Mouse (Mus musculus) intestine, embryonic 14.5 days (tissue): ENCODE data around the gene Vpreb3. TPM values are rescaled to one million over a fixed set of nuclear protein-coding genes. Genes with fewer than 3 reads are reported as not detected.

Experiments
- ATAC-seq: fragments of 200-750 bp; cut with Nextera tagmentation; replicated peaks from 2 replicates; pipeline ENCODE4 v1.8.0; 2017; ENCODE audit warnings: low read depth, moderate number of reproducible peaks, moderate TSS enrichment, moderate library complexity; ENCODE audit not compliant: low FRiP score, low TSS enrichment
- DNase-seq: peaks from one replicate; pipeline ENCODE4 v3.0.0-alpha.2; 2018; ENCODE audit warnings: low spot score
- H3K27ac ChIP-seq: fragments of 300-500 bp; sonication (generic); 2 replicates; pipeline ENCODE4 v1.5.1; 2014; ENCODE audit warnings: low read depth, mild to moderate bottlenecking, control low read depth
- H3K27me3 ChIP-seq: fragments of 300-500 bp; sonication (generic); replicated peaks from 2 replicates; pipeline ENCODE4 v1.6.1; 2014; ENCODE audit warnings: low read length, control low read depth; ENCODE audit not compliant: control insufficient read depth, insufficient read depth
- H3K36me3 ChIP-seq: fragments of 300-500 bp; sonication (generic); 2 replicates; pipeline ENCODE4 v1.6.1; 2014; ENCODE audit warnings: low read length, control low read depth; ENCODE audit not compliant: control insufficient read depth, insufficient read depth
- H3K4me1 ChIP-seq: fragments of 300-500 bp; sonication (generic); replicated peaks from 2 replicates; pipeline ENCODE4 v1.6.1; 2014; ENCODE audit warnings: low read length, control low read depth, mixed read lengths; ENCODE audit not compliant: control insufficient read depth, insufficient read depth
- H3K4me2 ChIP-seq: fragments of 300-500 bp; sonication (generic); 2 replicates; pipeline ENCODE4 v1.6.1; 2014; ENCODE audit warnings: low read length
- H3K4me3 ChIP-seq: fragments of 300-500 bp; sonication (generic); 2 replicates; pipeline ENCODE4 v1.5.1; 2014; ENCODE audit warnings: low read depth, low read length, control low read depth, mixed read lengths
- H3K9ac ChIP-seq: fragments of 300-500 bp; sonication (generic); 2 replicates; pipeline ENCODE4 v1.6.1; 2014; ENCODE audit warnings: mild to moderate bottlenecking, low read length
- H3K9me3 ChIP-seq: fragments of 300-500 bp; sonication (generic); 2 replicates; pipeline ENCODE4 v1.6.1; 2016; ENCODE audit warnings: low read length, control low read depth; ENCODE audit not compliant: control insufficient read depth
- WGBS: fragments of 180-500 bp; shearing (Covaris S2); extraction: QIAGEN DNeasy Blood & Tissue Kit; methylation state at CpG from one replicate; pipeline ENCODE4 v1.1.7; 2014; 5-methylcytosine and 5-hydroxymethylcytosine counted together
- polyA plus RNA-seq: library from polyadenylated mRNA; unstranded; fragments of >200 nt; fragmentation: Nextera tagmentation; extraction: Ambion mirVana; gene quantifications from 2 replicates; pipeline ENCODE4 v1.2.1, GENCODE M21; 2014

Vpreb3 gene
- polyA plus RNA-seq, 1 experiment from 2014 or later, result not detected

DNA sequence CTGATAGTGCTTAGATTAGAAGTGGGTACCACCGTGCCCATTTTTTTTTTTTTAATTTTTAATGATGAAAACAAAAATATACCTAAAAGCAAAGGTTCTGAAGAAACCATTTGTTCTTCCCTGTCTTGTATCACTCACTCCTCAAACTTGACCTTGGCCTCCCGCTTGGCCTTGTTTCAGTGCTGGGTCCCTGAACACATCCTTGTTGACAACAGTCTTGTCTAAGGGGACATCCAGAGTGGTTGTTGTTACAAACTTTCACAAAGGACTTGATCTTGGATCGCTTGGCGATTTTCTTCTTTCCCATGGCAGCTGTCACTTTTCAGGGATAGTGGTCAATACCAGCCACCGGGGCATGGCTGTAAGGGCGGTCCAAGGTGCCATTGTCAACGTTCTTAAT is 2.4 kb downstream of the Vpreb3 start:
- H3K4me1 ChIP-seq, result peaks cover 6% of the 10 kb centered on the region; the same call in 1 of the 2 replicates
- no peak overlapping the region for H3K4me2 ChIP-seq
- H3K9ac ChIP-seq, result no peak overlapping the region
- ATAC-seq (no peak), DNase-seq (no peak)
- no peak overlapping the region for H3K27ac ChIP-seq
- H3K27me3 ChIP-seq, result no peaks in the 10 kb centered on the region
- H3K36me3 ChIP-seq, result no peaks in the 10 kb centered on the region
- no peak overlapping the region for H3K4me3 ChIP-seq
- WGBS, result 94% methylated on average over 7 of the region's 7 CpGs
- H3K9me3 ChIP-seq, result no peaks in the 10 kb centered on the region

DNA sequence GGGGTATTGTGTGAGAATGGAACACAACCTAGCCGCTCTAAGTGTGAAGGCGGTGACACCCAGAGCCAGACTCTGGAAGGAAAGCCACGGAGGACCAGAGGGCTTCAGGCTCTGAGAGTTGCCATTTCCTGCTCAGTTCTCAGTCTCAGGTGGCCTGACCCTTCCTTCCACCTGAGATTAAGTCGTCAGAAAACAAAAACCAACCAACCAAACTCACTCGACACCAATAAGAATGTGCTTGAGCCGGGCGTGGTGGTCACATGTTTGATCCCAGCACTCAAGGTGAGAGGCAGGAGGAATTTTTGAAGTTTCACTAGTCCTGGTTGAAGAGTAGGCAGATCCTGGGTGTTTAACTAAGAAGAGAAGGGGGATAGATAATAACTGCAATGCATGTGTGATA is 3.0 kb downstream of the Vpreb3 start:
- ATAC-seq (no peak), DNase-seq (no peak)
- Histone ChIP-seq H3K36me3 (no peaks in the 10 kb centered on the region), H3K27me3 (no peaks in the 10 kb centered on the region), H3K9ac (no peak overlapping the region), H3K27ac (no peak overlapping the region), H3K4me1 (peaks cover 11% of the 10 kb centered on the region; the same call in 1 of the 2 replicates), H3K9me3 (no peaks in the 10 kb centered on the region), H3K4me3 (no peak overlapping the region), H3K4me2 (no peak overlapping the region)
- 75% methylated on average over 7 of the region's 7 CpGs for WGBS

DNA sequence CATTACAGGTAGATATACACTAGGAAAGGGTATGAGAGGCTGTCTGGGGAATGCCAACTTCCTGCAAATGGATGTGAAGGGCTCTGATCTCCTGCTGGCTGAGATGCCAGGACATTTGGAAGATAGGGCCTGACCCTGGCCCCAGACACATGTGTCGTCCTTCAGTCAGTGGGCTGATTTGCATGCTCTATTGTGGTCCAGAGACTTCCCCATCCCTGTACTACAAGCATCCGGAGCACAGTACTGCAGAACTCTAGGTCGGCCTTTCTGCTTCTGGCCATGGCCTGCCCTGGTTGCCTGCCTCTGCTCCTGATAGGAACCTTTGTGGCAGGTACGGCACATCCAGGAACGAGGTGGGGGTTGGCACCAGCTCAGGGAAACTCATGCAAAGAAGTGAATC is 5.2 kb downstream of the Vpreb3 start:
- no peaks in the 10 kb centered on the region for H3K9me3 ChIP-seq
- no peak overlapping the region for H3K4me3 ChIP-seq
- H3K36me3 ChIP-seq, result no peaks in the 10 kb centered on the region
- ATAC-seq (no peak), DNase-seq (no peak)
- H3K4me1 ChIP-seq, result peaks cover 11% of the 10 kb centered on the region; the same call in 1 of the 2 replicates
- no peaks in the 10 kb centered on the region for H3K27me3 ChIP-seq
- no peak overlapping the region for H3K9ac ChIP-seq
- H3K27ac ChIP-seq, result no peak overlapping the region
- 85% methylated on average over 5 of the region's 5 CpGs for WGBS
- H3K4me2 ChIP-seq, result no peak overlapping the region

DNA sequence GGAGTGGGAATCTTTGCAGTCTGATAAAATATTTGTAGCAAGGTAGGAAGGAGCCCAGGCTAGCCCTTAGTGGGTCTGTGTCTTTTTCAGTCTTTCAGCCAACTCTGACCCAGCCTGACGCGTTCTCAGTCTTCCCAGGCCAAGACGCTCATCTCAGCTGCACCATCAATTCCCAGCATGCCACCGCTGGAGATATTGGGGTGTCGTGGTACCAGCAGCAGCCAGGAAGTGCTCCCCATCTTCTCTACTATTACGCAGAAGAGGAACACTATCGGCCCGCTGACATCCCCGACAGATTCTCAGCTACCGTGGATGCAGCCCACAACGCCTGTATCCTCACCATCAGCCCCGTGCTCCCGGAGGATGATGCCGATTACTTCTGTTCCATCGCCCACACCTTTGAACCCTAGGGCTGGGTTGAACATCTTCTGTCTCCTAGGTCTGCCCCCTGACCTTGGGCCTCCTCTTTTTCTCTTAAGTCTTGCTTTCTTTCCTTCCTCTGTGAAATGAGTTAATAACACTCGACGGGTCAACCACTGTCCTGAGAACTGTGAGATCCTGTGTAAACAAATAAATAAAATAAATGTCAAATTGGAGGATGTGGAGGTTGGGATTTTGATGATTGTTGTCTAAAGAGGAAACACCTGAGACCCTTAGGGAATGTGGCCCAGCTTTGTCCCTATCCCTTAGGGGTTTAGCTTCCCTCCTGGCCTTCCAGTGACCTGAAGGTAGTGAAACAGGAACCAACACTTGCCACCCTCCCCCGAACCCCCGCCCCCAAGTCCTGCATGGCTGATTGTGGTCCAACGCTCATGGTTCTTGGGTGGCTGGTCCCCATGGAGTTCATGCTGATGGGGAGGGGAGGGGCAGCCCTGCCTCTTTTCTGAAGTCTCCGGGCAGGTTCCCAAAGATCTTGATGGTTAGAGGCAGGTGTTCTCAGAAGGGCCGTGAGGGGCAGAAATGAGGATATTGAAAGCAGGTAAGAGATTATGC is 6.5 kb downstream of the Vpreb3 start:
- Histone ChIP-seq H3K4me3 (no peak overlapping the region), H3K4me2 (no peak overlapping the region), H3K9me3 (no peaks in the 10 kb centered on the region), H3K27ac (no peak overlapping the region), H3K9ac (no peak overlapping the region), H3K4me1 (peaks cover 5% of the 10 kb centered on the region; the same call in 1 of the 2 replicates), H3K36me3 (no peaks in the 10 kb centered on the region), H3K27me3 (no peaks in the 10 kb centered on the region)
- WGBS, result 77% methylated on average over 22 of the region's 22 CpGs
- ATAC-seq (no peak), DNase-seq (no peak)

DNA sequence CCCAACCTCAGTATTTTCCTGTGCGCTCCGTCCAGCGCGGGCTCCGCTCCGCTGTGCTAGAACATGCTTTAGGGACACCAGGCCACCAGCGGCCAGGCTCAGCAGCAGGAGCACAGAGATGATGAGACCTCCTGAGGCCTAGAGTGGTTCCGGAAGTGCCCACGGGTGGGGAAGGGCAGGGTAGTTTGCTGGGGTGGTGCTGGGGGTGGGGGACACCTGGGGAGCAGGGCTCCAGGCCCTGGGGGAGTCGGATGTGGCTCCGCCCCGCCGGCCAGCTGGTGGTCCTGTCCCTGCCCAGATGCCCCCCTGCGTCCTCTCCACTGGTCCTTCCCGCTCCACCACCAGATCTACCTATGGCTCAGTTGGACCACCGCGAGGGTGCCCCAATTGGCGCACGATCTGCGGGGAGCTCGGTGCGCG is 7.9 kb downstream of the Vpreb3 start:
- Histone ChIP-seq H3K36me3 (no peaks in the 10 kb centered on the region), H3K27ac (no peak overlapping the region), H3K4me1 (0 out of 2 replicates have a peak, but pooled peaks cover 5% of the 10 kb centered on the region), H3K27me3 (no peaks in the 10 kb centered on the region), H3K4me2 (peak overlapping the region; percentile 95), H3K9ac (peak overlapping the region; percentile 27), H3K9me3 (no peaks in the 10 kb centered on the region), H3K4me3 (peak overlapping the region; percentile 52)
- ATAC-seq (peak; percentile 67), DNase-seq (no peak)
- WGBS, result 2% methylated on average over 23 of the region's 23 CpGs

DNA sequence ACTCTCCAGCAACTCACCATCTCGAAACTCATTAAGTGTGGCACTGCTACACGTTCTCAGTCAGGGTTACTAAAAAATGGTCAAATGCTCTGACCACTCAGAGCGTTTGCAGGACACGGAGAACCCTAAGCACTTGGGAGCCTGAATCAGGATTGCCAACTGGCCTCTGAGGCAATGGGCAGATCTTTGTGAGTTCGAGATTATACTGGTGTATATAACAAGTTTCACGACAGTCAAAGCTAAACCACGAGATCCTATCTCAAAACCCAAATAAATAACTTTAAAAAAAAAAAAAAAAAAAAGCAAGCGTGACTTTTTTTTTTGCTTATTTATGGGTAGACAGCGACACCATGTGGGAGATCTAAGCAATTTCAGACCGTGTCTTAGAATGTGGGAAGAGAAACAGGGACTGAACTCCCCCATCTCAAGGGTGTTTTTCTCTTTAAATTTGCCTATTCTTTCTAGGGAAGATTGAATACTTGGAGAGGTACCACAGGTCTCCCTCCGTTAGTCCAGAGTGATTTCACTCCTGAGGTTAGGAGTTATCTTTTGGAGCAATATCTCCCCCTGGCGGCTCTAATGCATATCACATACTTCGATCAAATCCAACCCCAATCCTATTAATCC is 8.7 kb downstream of the Vpreb3 start:
- Histone ChIP-seq H3K9ac (peak overlapping the region; percentile 27), H3K27me3 (no peaks in the 10 kb centered on the region), H3K36me3 (no peaks in the 10 kb centered on the region), H3K4me2 (peak overlapping the region; percentile 95), H3K27ac (no peak overlapping the region), H3K4me3 (peak overlapping the region; percentile 52), H3K9me3 (no peaks in the 10 kb centered on the region), H3K4me1 (0 out of 2 replicates have a peak, but pooled peaks cover 5% of the 10 kb centered on the region)
- ATAC-seq, result 0 out of 2 replicates have a peak, but pooled peaks have one; percentile 10
- peak; percentile 77 for DNase-seq
- WGBS, result 4% methylated on average over 13 of the region's 13 CpGs

DNA sequence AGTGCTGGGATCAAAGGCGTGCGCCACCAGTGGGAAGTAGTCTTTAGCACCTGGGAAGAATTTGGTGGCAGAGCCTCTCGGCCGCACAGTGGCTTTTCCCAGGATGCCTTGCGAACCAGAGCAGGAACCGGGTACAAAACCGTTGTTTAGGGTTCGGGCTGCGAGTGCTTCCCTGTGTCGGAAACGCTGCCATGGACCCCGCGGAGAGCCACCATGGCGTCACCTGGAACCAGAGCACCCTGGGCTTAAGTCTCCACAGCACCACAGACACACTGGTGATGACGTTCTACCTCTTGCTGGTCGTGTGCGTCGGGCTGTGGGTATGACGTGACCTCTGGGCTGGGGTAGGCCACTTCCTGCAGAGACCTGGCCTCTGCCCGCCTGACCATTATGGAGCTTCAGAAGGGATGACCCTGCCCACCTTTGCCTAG is 11.5 kb downstream of the Vpreb3 start, which contains the start of gene Gm5134:
Gene Gm5134 (plus strand): TSS at position 134 of the 431 bp plus-strand sequence.
- H3K4me3 ChIP-seq, result peak within 1 kb of the TSS; percentile 11; the same call in 1 of the 2 replicates
- WGBS, result 32% methylated on average over 20 of the region's 20 CpGs
- H3K27me3 ChIP-seq, result no peaks in the 10 kb centered on the region
- peak within 1 kb of the TSS; percentile 43 for H3K4me2 ChIP-seq
- no peak within 1 kb of the TSS for H3K9ac ChIP-seq
- DNase-seq, result no peak
- H3K9me3 ChIP-seq, result no peaks in the 10 kb centered on the region
- H3K4me1 ChIP-seq, result 0 out of 2 replicates have a peak, but pooled peaks cover 5% of the 10 kb centered on the region
- H3K36me3 ChIP-seq, result no peaks in the 10 kb centered on the region
- H3K27ac ChIP-seq, result no peak within 1 kb of the TSS
- ATAC-seq, result no peak

DNA sequence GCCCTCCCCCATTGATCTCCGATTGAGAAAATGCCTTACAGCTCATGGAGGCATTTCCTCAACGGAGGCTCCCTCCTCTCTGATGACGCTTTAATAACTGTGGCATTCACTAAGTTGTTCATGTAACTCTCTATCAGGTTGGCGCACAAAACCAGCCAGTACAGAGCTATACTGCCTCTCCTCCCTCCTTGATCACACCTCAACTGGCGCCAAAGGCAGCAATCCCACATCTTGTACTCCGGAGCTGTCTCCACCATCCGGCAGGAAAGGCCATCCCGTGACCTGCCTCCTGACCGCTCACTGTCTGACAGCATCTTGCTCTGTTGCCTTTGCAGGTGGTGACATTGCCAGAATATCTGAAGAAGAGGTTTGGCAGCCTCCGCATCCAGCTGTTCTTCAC is 31.0 kb downstream of the Vpreb3 start:
- 92% methylated on average over 10 of the region's 10 CpGs for WGBS
- no peak for DNase-seq
- no peak overlapping the region for H3K4me2 ChIP-seq

More for the DNA sequence above, 31.0 kb downstream of the Vpreb3 start:
- no peaks in the 10 kb centered on the region for H3K9me3 ChIP-seq
- H3K4me1 ChIP-seq, result no peaks in the 10 kb centered on the region
- H3K4me3 ChIP-seq, result no peak overlapping the region
- H3K27me3 ChIP-seq, result no peaks in the 10 kb centered on the region
- H3K9ac ChIP-seq, result no peak overlapping the region
- H3K36me3 ChIP-seq, result no peaks in the 10 kb centered on the region
- H3K27ac ChIP-seq, result no peak overlapping the region
- ATAC-seq, result no peak
